Mouse (Mus musculus) liver, postnatal 0 days (tissue): ENCODE measurements around the gene Hira. TPM values are rescaled to one million over a fixed set of nuclear protein-coding genes. Genes with fewer than 3 reads are reported as not detected.

Experiments
- ATAC-seq: fragments of 200-750 bp; cut with Nextera tagmentation; 2 replicates; pipeline ENCODE4 v1.8.0; 2017; ENCODE audit warnings: mild to moderate bottlenecking, moderate library complexity
- DNase-seq: peaks from one replicate; pipeline ENCODE4 v3.0.0-alpha.2; 2016
- H3K27ac ChIP-seq: fragments of 300-500 bp; sonication (generic); 2 replicates; pipeline ENCODE4 v1.5.1; 2014; ENCODE audit warnings: antibody characterized with exemption, moderate library complexity, mild to moderate bottlenecking, low read depth
- H3K27me3 ChIP-seq: fragments of 300-500 bp; sonication (generic); 2 replicates; pipeline ENCODE4 v1.6.1; 2014; ENCODE audit warnings: low read length, control low read depth, mixed read lengths; ENCODE audit not compliant: insufficient read depth
- H3K36me3 ChIP-seq: fragments of 300-500 bp; sonication (generic); replicated peaks from 2 replicates; pipeline ENCODE4 v1.6.1; 2014; ENCODE audit warnings: mild to moderate bottlenecking, control low read depth, low read length, moderate library complexity, mixed read lengths; ENCODE audit not compliant: insufficient read depth
- H3K4me1 ChIP-seq: fragments of 300-500 bp; sonication (generic); 2 replicates; pipeline ENCODE4 v1.6.1; 2014; ENCODE audit warnings: antibody characterized with exemption, mild to moderate bottlenecking, control low read depth; ENCODE audit not compliant: insufficient read depth
- H3K4me2 ChIP-seq: fragments of 300-500 bp; sonication (generic); 2 replicates; pipeline ENCODE4 v1.6.1; 2014; ENCODE audit warnings: low read depth, mild to moderate bottlenecking, low read length, moderate library complexity, mixed read lengths
- H3K4me3 ChIP-seq: fragments of 300-500 bp; sonication (generic); 2 replicates; pipeline ENCODE4 v1.5.1; 2014; ENCODE audit warnings: low read depth, low read length
- H3K9ac ChIP-seq: fragments of 300-500 bp; sonication (generic); replicated peaks from 2 replicates; pipeline ENCODE4 v1.6.1; 2014; ENCODE audit warnings: mild to moderate bottlenecking, moderate library complexity
- H3K9me3 ChIP-seq: fragments of 300-500 bp; sonication (generic); 2 replicates; pipeline ENCODE4 v1.6.1; 2016; ENCODE audit warnings: mild to moderate bottlenecking, control low read depth, low read length, mixed read lengths
- CTCF ChIP-seq: sonication (generic); IDR thresholded peaks from 2 replicates; pipeline ENCODE4 v1.5.1; 2016; ENCODE audit warnings: antibody characterized with exemption, low read depth
- EP300 ChIP-seq: IDR thresholded peaks from 2 replicates; pipeline ENCODE4 v1.6.1; 2016; ENCODE audit warnings: antibody characterized with exemption, low read depth, mild to moderate bottlenecking
- WGBS: fragments of 180-500 bp; shearing (Covaris S2); extraction: QIAGEN DNeasy Blood & Tissue Kit; methylation state at CpG from one replicate; pipeline ENCODE4 v1.1.7; 2014; ENCODE audit not compliant: insufficient replicate concordance; 5-methylcytosine and 5-hydroxymethylcytosine counted together
- polyA plus RNA-seq: library from polyadenylated mRNA; unstranded; fragments of >200 nt; fragmentation: Nextera tagmentation; extraction: Ambion mirVana; gene quantifications from 2 replicates; pipeline ENCODE4 v1.2.1, GENCODE M21; 2015

Gene Hira
- polyA plus RNA-seq, 1 experiment from 2014 or later, result 3.1 TPM

DNA sequence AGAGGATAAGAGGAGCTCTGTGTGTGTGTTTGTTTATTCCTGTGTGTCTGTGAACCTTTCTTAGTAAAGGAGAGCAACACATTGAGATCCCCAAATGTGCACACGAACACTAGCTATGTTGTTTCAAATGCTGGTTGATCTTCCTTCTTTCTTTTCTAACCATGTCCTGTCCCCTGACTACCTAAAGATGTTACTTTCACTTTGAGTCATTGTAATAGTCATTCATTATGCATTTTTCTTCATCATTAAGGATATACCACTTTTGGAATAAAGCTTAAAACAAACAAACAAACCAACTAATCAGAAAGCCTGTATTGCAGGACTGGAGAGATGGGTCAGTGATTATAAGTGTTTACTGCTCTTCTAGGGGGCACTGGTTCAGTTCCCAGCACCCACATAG, 28.8 kb downstream of the Hira start:
- ATAC-seq, result no peak
- Histone ChIP-seq H3K4me2 (no peak overlapping the region), H3K9me3 (no peaks in the 10 kb centered on the region), H3K27ac (no peak overlapping the region), H3K4me1 (no peaks in the 10 kb centered on the region), H3K9ac (no peak overlapping the region), H3K4me3 (no peak overlapping the region), H3K27me3 (no peaks in the 10 kb centered on the region), H3K36me3 (peaks cover 28% of the 10 kb centered on the region)
- DNase-seq, result no peak
- no peak for TF ChIP-seq EP300
- no peak for TF ChIP-seq CTCF
- 91% methylated on average over 1 of the region's 1 CpGs for WGBS

DNA sequence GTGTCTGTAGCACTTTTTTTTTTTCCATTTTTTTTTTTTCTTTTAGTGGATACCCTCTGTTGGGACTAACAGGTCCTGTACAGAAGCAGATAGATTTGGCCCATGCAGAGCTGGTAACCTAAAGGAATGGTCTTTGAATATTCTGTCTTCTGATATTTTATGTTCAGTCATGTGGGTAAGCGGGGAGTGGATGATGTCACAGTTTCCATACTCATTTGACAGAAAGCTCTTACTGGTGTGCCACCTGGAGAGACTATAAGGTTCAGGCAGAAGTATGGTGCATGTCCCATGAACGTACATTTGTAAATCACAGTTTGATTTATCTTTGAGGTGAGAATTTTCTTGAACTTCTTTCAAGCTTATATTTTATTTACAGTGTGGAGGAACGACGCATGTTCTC, 39.2 kb downstream of the Hira start:
- 89% methylated on average over 4 of the region's 4 CpGs for WGBS
- no peak overlapping the region for H3K4me2 ChIP-seq
- no peaks in the 10 kb centered on the region for H3K4me1 ChIP-seq
- ATAC-seq, result no peak
- no peaks in the 10 kb centered on the region for H3K9me3 ChIP-seq
- no peak overlapping the region for H3K27ac ChIP-seq
- H3K4me3 ChIP-seq, result no peak overlapping the region
- peaks cover 47% of the 10 kb centered on the region for H3K36me3 ChIP-seq
- TF ChIP-seq CTCF, result no peak
- no peak for TF ChIP-seq EP300
- H3K9ac ChIP-seq, result no peak overlapping the region
- DNase-seq, result no peak
- no peaks in the 10 kb centered on the region for H3K27me3 ChIP-seq

DNA sequence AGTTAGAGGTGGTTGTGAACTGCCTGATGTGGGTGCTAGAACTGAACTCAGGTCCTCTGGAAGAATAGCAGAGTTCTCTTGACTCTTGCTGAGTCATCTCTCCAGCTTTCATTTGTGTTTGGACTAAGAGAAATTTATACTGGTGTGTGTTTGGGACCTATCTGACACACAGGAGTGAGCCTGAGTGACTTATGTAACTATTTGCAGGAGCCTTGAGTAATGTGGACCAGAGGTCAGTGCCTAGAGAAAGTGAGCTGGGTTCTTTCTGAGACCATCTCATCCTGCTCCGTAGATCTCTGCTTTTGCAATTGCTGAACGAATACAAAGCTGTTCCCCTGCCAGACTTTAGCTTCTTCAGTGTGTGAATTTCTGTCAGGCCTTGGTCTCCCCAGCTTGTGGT, 44.9 kb downstream of the Hira start:
- ATAC-seq (peak; percentile 53; the same call in 1 of the 2 replicates), DNase-seq (no peak)
- no peak overlapping the region for H3K4me3 ChIP-seq
- no peak overlapping the region for H3K4me2 ChIP-seq
- no peaks in the 10 kb centered on the region for H3K9me3 ChIP-seq
- TF ChIP-seq CTCF, result no peak
- TF ChIP-seq EP300, result no peak
- no peak overlapping the region for H3K9ac ChIP-seq
- peaks cover 74% of the 10 kb centered on the region for H3K36me3 ChIP-seq
- no peaks in the 10 kb centered on the region for H3K4me1 ChIP-seq
- no peak overlapping the region for H3K27ac ChIP-seq
- no peaks in the 10 kb centered on the region for H3K27me3 ChIP-seq
- WGBS, result 82% methylated on average over 2 of the region's 2 CpGs

DNA sequence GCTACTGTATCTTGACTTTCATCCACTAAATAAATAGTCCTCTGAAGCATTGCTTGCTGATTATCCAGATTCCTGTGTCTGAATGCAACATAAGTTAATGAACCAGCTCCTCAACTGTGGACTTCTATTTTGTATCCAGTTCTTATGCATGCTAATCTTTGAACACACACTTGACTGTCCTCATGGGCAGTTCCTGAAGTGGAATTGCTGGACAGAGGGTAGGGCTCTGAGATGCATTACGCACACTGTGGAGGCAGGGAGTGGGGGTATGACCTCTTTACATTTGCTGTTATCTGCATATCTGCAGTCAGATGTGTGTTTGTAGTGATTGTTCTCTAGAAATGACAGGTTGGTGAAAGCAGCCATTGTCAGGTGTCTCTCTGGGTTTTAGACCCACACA, 51.1 kb downstream of the Hira start:
- TF ChIP-seq CTCF (no peak), EP300 (no peak)
- H3K9me3 ChIP-seq, result no peaks in the 10 kb centered on the region
- peaks cover 65% of the 10 kb centered on the region for H3K36me3 ChIP-seq
- no peak for DNase-seq
- H3K4me1 ChIP-seq, result no peaks in the 10 kb centered on the region
- H3K4me3 ChIP-seq, result no peak overlapping the region
- H3K4me2 ChIP-seq, result no peak overlapping the region
- 97% methylated on average over 1 of the region's 1 CpGs for WGBS
- no peak overlapping the region for H3K9ac ChIP-seq
- H3K27me3 ChIP-seq, result no peaks in the 10 kb centered on the region
- no peak for ATAC-seq
- H3K27ac ChIP-seq, result no peak overlapping the region

DNA sequence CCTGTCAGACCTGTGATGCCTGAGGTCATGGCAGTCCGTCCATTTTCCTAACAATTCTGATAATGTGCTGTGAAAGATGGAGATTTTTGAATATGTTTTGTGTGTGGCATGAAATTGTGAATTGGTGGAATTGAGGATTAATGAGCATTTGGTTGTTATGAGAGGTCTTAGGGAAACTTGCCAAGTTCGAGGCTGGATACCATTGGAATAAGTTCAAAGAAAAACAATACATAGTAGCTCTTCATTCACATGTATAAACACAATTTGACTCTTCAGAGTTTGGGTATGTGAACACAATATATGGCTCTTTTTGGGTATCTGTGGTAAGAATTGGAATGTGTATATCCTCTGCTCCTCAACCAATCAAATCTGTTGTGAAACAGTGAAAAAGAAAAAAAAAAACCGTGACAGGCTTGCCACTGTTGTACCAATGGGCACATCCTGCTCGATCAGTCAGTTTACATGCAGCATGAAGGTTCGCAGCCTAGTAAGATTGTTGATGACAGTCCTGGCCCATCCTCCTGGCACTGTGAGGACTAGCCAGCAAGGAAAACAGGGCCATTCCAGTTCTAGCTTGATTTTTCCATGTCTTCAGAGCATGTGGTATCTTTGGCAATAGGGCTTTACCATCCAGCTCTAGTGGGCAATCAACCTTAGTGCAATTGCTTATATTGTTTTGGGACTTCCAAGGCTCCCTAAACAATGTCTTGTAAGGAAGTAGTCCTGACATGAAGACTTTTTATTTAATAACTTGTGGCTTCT, 61.7 kb downstream of the Hira start:
- Histone ChIP-seq H3K9me3 (no peaks in the 10 kb centered on the region), H3K4me2 (no peak overlapping the region), H3K27me3 (no peaks in the 10 kb centered on the region), H3K4me1 (no peaks in the 10 kb centered on the region), H3K4me3 (no peak overlapping the region), H3K36me3 (peaks cover 49% of the 10 kb centered on the region), H3K9ac (no peak overlapping the region), H3K27ac (no peak overlapping the region)
- 81% methylated on average over 5 of the region's 5 CpGs for WGBS
- no peak for DNase-seq
- TF ChIP-seq CTCF, result no peak
- no peak for TF ChIP-seq EP300
- ATAC-seq, result no peak

DNA sequence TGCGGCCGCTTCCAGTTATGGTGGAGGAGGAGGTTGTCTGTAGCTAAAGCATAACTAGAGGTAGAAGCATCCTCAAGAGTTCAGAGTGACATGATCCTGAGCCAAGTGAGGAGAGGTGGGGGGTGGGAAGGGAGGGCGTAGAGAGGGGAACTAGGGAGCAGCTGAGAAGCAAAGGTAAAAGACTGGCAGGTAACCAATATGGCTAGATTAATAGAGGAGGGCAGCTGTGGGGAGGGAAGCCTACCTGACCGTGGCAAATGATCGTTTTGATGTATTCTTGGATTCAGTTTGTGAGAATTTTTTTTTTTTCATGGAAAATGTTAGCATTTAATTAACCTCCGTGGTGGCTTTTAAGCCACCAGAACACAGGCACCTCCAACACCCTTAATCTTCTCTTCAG, 67.1 kb downstream of the Hira start:
- Histone ChIP-seq H3K9me3 (no peaks in the 10 kb centered on the region), H3K27me3 (no peaks in the 10 kb centered on the region), H3K4me3 (no peak overlapping the region), H3K27ac (no peak overlapping the region), H3K9ac (no peak overlapping the region), H3K4me1 (no peaks in the 10 kb centered on the region), H3K4me2 (no peak overlapping the region), H3K36me3 (peaks cover 54% of the 10 kb centered on the region)
- DNase-seq (no peak), ATAC-seq (no peak)
- 88% methylated on average over 6 of the region's 6 CpGs for WGBS
- TF ChIP-seq CTCF (no peak), EP300 (no peak)

DNA sequence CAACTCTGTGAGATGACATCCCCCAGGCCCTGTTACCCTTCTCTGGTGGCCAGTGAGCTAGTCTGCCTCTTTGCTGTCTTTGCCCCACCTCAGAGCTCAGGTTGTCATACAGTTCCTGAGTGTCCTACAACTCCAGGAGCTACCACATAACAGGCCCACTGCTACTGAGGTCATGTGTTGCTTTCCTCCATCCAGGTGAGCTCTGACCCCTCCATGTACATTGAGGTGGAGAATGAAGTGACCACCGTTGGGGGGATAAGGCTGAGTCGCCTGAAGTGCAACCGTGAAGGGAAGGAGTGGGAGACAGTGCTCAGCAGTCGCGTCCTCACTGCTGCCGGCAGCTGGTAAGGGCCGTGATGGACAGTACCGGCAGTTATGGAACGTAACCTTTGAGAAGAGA, 72.1 kb downstream of the Hira start:
- 85% methylated on average over 9 of the region's 9 CpGs for WGBS
- Histone ChIP-seq H3K9ac (no peak overlapping the region), H3K27ac (no peak overlapping the region), H3K4me2 (no peak overlapping the region), H3K4me1 (no peaks in the 10 kb centered on the region), H3K36me3 (peaks cover 69% of the 10 kb centered on the region), H3K9me3 (no peaks in the 10 kb centered on the region), H3K4me3 (no peak overlapping the region), H3K27me3 (no peaks in the 10 kb centered on the region)
- TF ChIP-seq CTCF, result no peak
- no peak for TF ChIP-seq EP300
- DNase-seq (no peak), ATAC-seq (no peak)
